Mouse (Mus musculus) ES-E14 (cell line): ENCODE data around the gene Gm48552.

Experiments used
- CHD2 ChIP-seq: IDR thresholded peaks from 2 replicates; pipeline ENCODE4 v1.6.1; 2014; ENCODE audit warnings: mild to moderate bottlenecking, low read depth, low read length, inconsistent platforms
- MAFK ChIP-seq: IDR thresholded peaks from 2 replicates; pipeline ENCODE4 v1.6.1; 2014; ENCODE audit warnings: mild to moderate bottlenecking, low read depth, low read length, inconsistent platforms; ENCODE audit not compliant: insufficient read depth
- ZC3H11A ChIP-seq: IDR thresholded peaks from 2 replicates; pipeline ENCODE4 v1.6.1; 2012; ENCODE audit warnings: low read depth, mild to moderate bottlenecking, inconsistent platforms, low read length, borderline replicate concordance
- ZNF384 ChIP-seq: IDR thresholded peaks from 2 replicates; pipeline ENCODE4 v1.6.1; 2012; ENCODE audit warnings: low read depth, low read length, inconsistent platforms

- TF ChIP-seq ZNF384: no peak
- TF ChIP-seq ZC3H11A: no peak
- no peak for TF ChIP-seq MAFK
- TF ChIP-seq CHD2: no peak
Measured at GRCm38 (mm10) chr10:81365073-81365472, 23.7 kb upstream of the Gm48552 start.
